Comparison of ENCODE assay signal across 18 mouse cellular contexts in genomic region chr2:32484933-32485332, GRCm38 (mm10). TPM values are rescaled to one million over a fixed set of nuclear protein-coding genes. Genes with fewer than 3 reads are reported as not detected.
DNase-seq lines count a peak whose midpoint lies in the region; ATAC-seq and TF ChIP-seq lines count a peak whose summit lies in the region.
"Had no signal": no experiment of that assay in that cellular context is flagged by ENCODE, and none has a peak within 500 bp of the region (broad histone marks: within the 10 kb centered on the region; RNA-seq: fewer than 3 reads in every experiment).

No protein-coding gene starts in this region.

- no peaks in the 10 kb centered on the region for H3K9me3 ChIP-seq in liver, embryonic 12.5 days (replicated peaks)
- H3K9me3 ChIP-seq in midbrain, embryonic 14.5 days (ENCODE audit: control insufficient read depth, low read length) = no peaks in the 10 kb centered on the region
- H3K9me3 ChIP-seq in hindbrain, postnatal 0 days (ENCODE audit: low read length) = no peaks in the 10 kb centered on the region
- H3K9me3 ChIP-seq: forebrain, embryonic 13.5 days; hindbrain, embryonic 13.5 days; midbrain, embryonic 12.5 days; neural tube, embryonic 15.5 days had no signal

- no peak overlapping the region for H3K4me2 ChIP-seq in liver, embryonic 12.5 days
- no peak overlapping the region for H3K4me2 ChIP-seq in midbrain, embryonic 14.5 days (ENCODE audit: low read length)
- H3K4me2 ChIP-seq in hindbrain, postnatal 0 days (ENCODE audit: low read depth, low read length) = no peak overlapping the region
- H3K4me2 ChIP-seq: forebrain, embryonic 13.5 days; hindbrain, embryonic 13.5 days; liver, embryonic 11.5 days; lung, embryonic 14.5 days; midbrain, embryonic 12.5 days; neural tube, embryonic 15.5 days had no signal

- peaks cover 3% of the 10 kb centered on the region; the same call in 1 of the 2 replicates for H3K4me1 ChIP-seq in liver, adult 2 months (ENCODE audit: control insufficient read depth, insufficient read depth, low read length)
- H3K4me1 ChIP-seq in liver, embryonic 12.5 days = peaks cover 17% of the 10 kb centered on the region
- peaks cover 10% of the 10 kb centered on the region; the same call in 1 of the 2 replicates for H3K4me1 ChIP-seq in kidney, adult 2 months (ENCODE audit: control insufficient read depth, insufficient read depth, low read length)
- H3K4me1 ChIP-seq in midbrain, embryonic 14.5 days (ENCODE audit: control insufficient read depth, insufficient read depth, low read length) = no peaks in the 10 kb centered on the region
- no peaks in the 10 kb centered on the region for H3K4me1 ChIP-seq in hindbrain, postnatal 0 days (ENCODE audit: insufficient read depth, low read length)
- H3K4me1 ChIP-seq: forebrain, embryonic 13.5 days; hindbrain, embryonic 13.5 days; midbrain, embryonic 12.5 days; neural tube, embryonic 15.5 days had no signal

- peak overlapping the region; percentile 52; the same call in 1 of the 2 replicates for H3K9ac ChIP-seq in liver, adult 2 months (ENCODE audit: low read depth, low read length)
- H3K9ac ChIP-seq in liver, embryonic 12.5 days = no peak overlapping the region
- no peak overlapping the region for H3K9ac ChIP-seq in midbrain, embryonic 14.5 days (replicated peaks; ENCODE audit: low read length)
- H3K9ac ChIP-seq in hindbrain, postnatal 0 days (replicated peaks; ENCODE audit: low read length) = no peak overlapping the region
- H3K9ac ChIP-seq: forebrain, embryonic 13.5 days; hindbrain, embryonic 13.5 days; midbrain, embryonic 12.5 days; neural tube, embryonic 15.5 days had no signal

- H3K27ac ChIP-seq in liver, adult 2 months (replicated peaks; ENCODE audit: insufficient read depth, low read depth, low read length) = peak overlapping the region; percentile 79
- no peak overlapping the region for H3K27ac ChIP-seq in liver, embryonic 12.5 days
- H3K27ac ChIP-seq in kidney, adult 2 months (ENCODE audit: insufficient read depth, low read depth, low read length) = peak overlapping the region; percentile 91
- no peak overlapping the region for H3K27ac ChIP-seq in midbrain, embryonic 14.5 days (replicated peaks; ENCODE audit: low read depth, low read length)
- no peak overlapping the region for H3K27ac ChIP-seq in hindbrain, postnatal 0 days
- H3K27ac ChIP-seq: forebrain, embryonic 13.5 days; hindbrain, embryonic 13.5 days; macrophage; midbrain, embryonic 12.5 days; neural tube, embryonic 15.5 days had no signal

- no peaks in the 10 kb centered on the region for H3K36me3 ChIP-seq in liver, adult 2 months (ENCODE audit: control insufficient read depth, insufficient read depth, low read length)
- H3K36me3 ChIP-seq in liver, embryonic 12.5 days = no peaks in the 10 kb centered on the region
- H3K36me3 ChIP-seq in kidney, adult 2 months (ENCODE audit: control insufficient read depth, insufficient read depth, low read length) = no peaks in the 10 kb centered on the region
- H3K36me3 ChIP-seq in midbrain, embryonic 14.5 days (ENCODE audit: control insufficient read depth, insufficient read depth, low read length) = no peaks in the 10 kb centered on the region
- no peaks in the 10 kb centered on the region for H3K36me3 ChIP-seq in hindbrain, postnatal 0 days (ENCODE audit: insufficient read depth, low read length)
- H3K36me3 ChIP-seq: hindbrain, embryonic 13.5 days; midbrain, embryonic 12.5 days; neural tube, embryonic 15.5 days had no signal

- peak; percentile 92 for DNase-seq in liver, adult 2 months (ENCODE audit: extremely low read depth, low read depth, low spot score)
- DNase-seq in kidney, adult 2 months = peak; percentile 92
- peak; percentile 76 to 95 for DNase-seq in kidney, postnatal 25 days
- no peak for DNase-seq in midbrain, embryonic 14.5 days
- DNase-seq in urinary bladder, postnatal 25 days (ENCODE audit: low spot score) = no peak
- DNase-seq in hindbrain, postnatal 0 days (ENCODE audit: low spot score) = no peak
- DNase-seq: cerebellum, adult 8-10 months; lung, embryonic 14.5 days; right cerebral cortex, postnatal 4 days; thymus, adult 18-20 months had no signal

- no peak for TF ChIP-seq POLR2A in liver, adult 2 months (IDR thresholded peaks at IDR 0.05; ENCODE audit: extremely low read depth, insufficient read depth, low read length)
- TF ChIP-seq POLR2A in kidney, adult 2 months (IDR thresholded peaks at IDR 0.05; ENCODE audit: low read depth, low read length) = no peak

- no peak for TF ChIP-seq CTCF in liver, adult 2 months (IDR thresholded peaks at IDR 0.05; ENCODE audit: low read depth, low read length)
- TF ChIP-seq CTCF in kidney, adult 2 months (conservative IDR thresholded peaks at IDR 0.05; ENCODE audit: insufficient read depth, insufficient read length, low read depth, low read length) = no peak
- TF ChIP-seq CTCF in hindbrain, postnatal 0 days (IDR thresholded peaks at IDR 0.05; ENCODE audit: low read depth) = no peak

- no peak overlapping the region for H3K4me3 ChIP-seq in liver, adult 2 months (ENCODE audit: insufficient read depth, low read depth, low read length)
- H3K4me3 ChIP-seq in liver, embryonic 12.5 days = no peak overlapping the region
- H3K4me3 ChIP-seq in kidney, adult 2 months (ENCODE audit: insufficient read depth, low read depth, low read length) = no peak overlapping the region
- H3K4me3 ChIP-seq in midbrain, embryonic 14.5 days (replicated peaks; ENCODE audit: low read depth, low read length) = no peak overlapping the region
- no peak overlapping the region for H3K4me3 ChIP-seq in hindbrain, postnatal 0 days (ENCODE audit: low read length)
- H3K4me3 ChIP-seq: forebrain, embryonic 13.5 days; hindbrain, embryonic 13.5 days; midbrain, embryonic 12.5 days; myocyte; neural tube, embryonic 15.5 days had no signal

- H3K79me2 ChIP-seq in liver, adult 2 months (ENCODE audit: control insufficient read depth, insufficient read depth, low read length) = no peaks in the 10 kb centered on the region

- ATAC-seq in liver, embryonic 12.5 days = no peak
- ATAC-seq in midbrain, embryonic 14.5 days (ENCODE audit: low FRiP score, low TSS enrichment) = no peak
- no peak for ATAC-seq in hindbrain, postnatal 0 days
- ATAC-seq: forebrain, embryonic 13.5 days had no signal

- WGBS in liver, adult 2 months = 26% methylated on average over 6 of the region's 6 CpGs
- WGBS in liver, embryonic 12.5 days (ENCODE audit: insufficient replicate concordance) = 71% methylated on average over 6 of the region's 6 CpGs
- WGBS in kidney, adult 2 months = 44% methylated on average over 6 of the region's 6 CpGs
- 90% methylated on average over 6 of the region's 6 CpGs for WGBS in midbrain, embryonic 14.5 days
- WGBS in hindbrain, postnatal 0 days = 85% methylated on average over 6 of the region's 6 CpGs

- no peaks in the 10 kb centered on the region for H3K27me3 ChIP-seq in liver, adult 2 months (ENCODE audit: control insufficient read depth, insufficient read depth, low read length)
- H3K27me3 ChIP-seq in liver, embryonic 12.5 days (replicated peaks) = no peaks in the 10 kb centered on the region
- H3K27me3 ChIP-seq in kidney, adult 2 months (replicated peaks; ENCODE audit: control insufficient read depth, insufficient read depth, low read length) = no peaks in the 10 kb centered on the region
- H3K27me3 ChIP-seq in midbrain, embryonic 14.5 days (ENCODE audit: control insufficient read depth, insufficient read depth, low read length) = no peaks in the 10 kb centered on the region
- no peaks in the 10 kb centered on the region for H3K27me3 ChIP-seq in hindbrain, postnatal 0 days (ENCODE audit: insufficient read depth, low read length)
- H3K27me3 ChIP-seq: forebrain, embryonic 13.5 days; hindbrain, embryonic 13.5 days; midbrain, embryonic 12.5 days; neural tube, embryonic 15.5 days had no signal

RNA-seq across cellular contexts. Expression of gene Slc25a25, which starts 33.7 kb away (rescaled TPM):
- 40.0 and 41.9 TPM in 2 replicates for total RNA-seq in liver, adult 2 months (2014; rRNA removed)
- 57.9 and 124 TPM in 2 replicates for polyA plus RNA-seq in liver, adult 2 months (2012; rRNA removed)
- polyA plus RNA-seq in liver, embryonic 12.5 days (2016; fragmentation: Nextera tagmentation; extraction: Ambion mirVana) = 11.4 and 11.9 TPM in 2 replicates
- polyA plus RNA-seq in kidney, adult 2 months (2012; rRNA removed) = 25.3 and 30.6 TPM in 2 replicates
- polyA plus RNA-seq in midbrain, embryonic 14.5 days (2014; fragmentation: Nextera tagmentation; extraction: Ambion mirVana) = 36.3 and 41.5 TPM in 2 replicates
- total RNA-seq in hindbrain, postnatal 0 days (2014; rRNA removed) = 64.3 and 69.6 TPM in 2 replicates
- polyA plus RNA-seq in hindbrain, postnatal 0 days (2015; fragmentation: Nextera tagmentation; extraction: Ambion mirVana) = 44.4 and 46.4 TPM in 2 replicates

RNA-seq across cellular contexts. Expression of gene Naif1, which starts 34.7 kb away (rescaled TPM):
- 0.67 and 0.83 TPM in 2 replicates for total RNA-seq in liver, adult 2 months (2014; rRNA removed)
- polyA plus RNA-seq in liver, adult 2 months (2012; rRNA removed) = 2.9 and 3.0 TPM in 2 replicates
- 2.9 and 3.2 TPM in 2 replicates for polyA plus RNA-seq in liver, embryonic 12.5 days (2016; fragmentation: Nextera tagmentation; extraction: Ambion mirVana)
- 4.8 and 5.2 TPM in 2 replicates for polyA plus RNA-seq in kidney, adult 2 months (2012; rRNA removed)
- polyA plus RNA-seq in midbrain, embryonic 14.5 days (2014; fragmentation: Nextera tagmentation; extraction: Ambion mirVana) = 5.3 and 5.6 TPM in 2 replicates
- 3.1 and 3.7 TPM in 2 replicates for total RNA-seq in hindbrain, postnatal 0 days (2014; rRNA removed)
- 2.9 and 3.0 TPM in 2 replicates for polyA plus RNA-seq in hindbrain, postnatal 0 days (2015; fragmentation: Nextera tagmentation; extraction: Ambion mirVana)

RNA-seq across cellular contexts. Expression of gene Fam102a, which starts 50.2 kb away (rescaled TPM):
- total RNA-seq in liver, adult 2 months (2014; rRNA removed) = 7.0 and 7.2 TPM in 2 replicates
- polyA plus RNA-seq in liver, adult 2 months (2012; rRNA removed) = 10.5 and 11.0 TPM in 2 replicates
- polyA plus RNA-seq in liver, embryonic 12.5 days (2016; fragmentation: Nextera tagmentation; extraction: Ambion mirVana) = 2.4 and 2.5 TPM in 2 replicates
- polyA plus RNA-seq in kidney, adult 2 months (2012; rRNA removed) = 39.0 and 40.2 TPM in 2 replicates
- polyA plus RNA-seq in midbrain, embryonic 14.5 days (2014; fragmentation: Nextera tagmentation; extraction: Ambion mirVana) = 6.9 and 7.8 TPM in 2 replicates
- total RNA-seq in hindbrain, postnatal 0 days (2014; rRNA removed) = 23.6 and 25.4 TPM in 2 replicates
- polyA plus RNA-seq in hindbrain, postnatal 0 days (2015; fragmentation: Nextera tagmentation; extraction: Ambion mirVana) = 7.9 and 8.2 TPM in 2 replicates

Comparison
In these comparisons a context has a peak if more than half of its experiments do, and no peak if none do; other contexts are left out.
1. H3K27ac ChIP-seq: peak in liver, adult 2 months (single experiment) and kidney, adult 2 months (single experiment); none in liver, embryonic 12.5 days (single experiment), midbrain, embryonic 14.5 days (single experiment) and hindbrain, postnatal 0 days (single experiment).
2. DNase-seq: peak in liver, adult 2 months (single experiment), kidney, adult 2 months (single experiment) and kidney, postnatal 25 days (2 of 2); none in midbrain, embryonic 14.5 days (single experiment), urinary bladder, postnatal 25 days (single experiment) and hindbrain, postnatal 0 days (single experiment).